Mouse (Mus musculus) hindbrain, embryonic 14.5 days (tissue): ENCODE data around the gene Fry. TPM values are rescaled to one million over a fixed set of nuclear protein-coding genes. Genes with fewer than 3 reads are reported as not detected.

Source experiments
- ATAC-seq: fragments of 200-750 bp; cut with Nextera tagmentation; 2 replicates; pipeline ENCODE4 v1.8.0; 2017; ENCODE audit warnings: moderate number of reproducible peaks, mild to moderate bottlenecking, moderate TSS enrichment, moderate library complexity; ENCODE audit not compliant: low FRiP score
- DNase-seq: peaks from one replicate; pipeline ENCODE4 v3.0.0-alpha.2; 2015; ENCODE audit warnings: low spot score
- H3K27ac ChIP-seq: fragments of 300-500 bp; sonication (generic); 2 replicates; pipeline ENCODE4 v1.5.1; 2014; ENCODE audit warnings: mild to moderate bottlenecking, moderate library complexity
- H3K27me3 ChIP-seq: fragments of 300-500 bp; sonication (generic); 2 replicates; pipeline ENCODE4 v1.6.1; 2014; ENCODE audit warnings: mild to moderate bottlenecking, low read length, mixed read lengths; ENCODE audit not compliant: control insufficient read depth, insufficient read depth
- H3K36me3 ChIP-seq: fragments of 300-500 bp; sonication (generic); replicated peaks from 2 replicates; pipeline ENCODE4 v1.6.1; 2014; ENCODE audit not compliant: control insufficient read depth, insufficient read depth
- H3K4me1 ChIP-seq: fragments of 300-500 bp; sonication (generic); replicated peaks from 2 replicates; pipeline ENCODE4 v1.6.1; 2014; ENCODE audit warnings: antibody characterized with exemption, low read length, mixed read lengths; ENCODE audit not compliant: control insufficient read depth, insufficient read depth
- H3K4me2 ChIP-seq: fragments of 300-500 bp; sonication (generic); replicated peaks from 2 replicates; pipeline ENCODE4 v1.6.1; 2014; ENCODE audit warnings: mild to moderate bottlenecking, moderate library complexity
- H3K4me3 ChIP-seq: fragments of 300-500 bp; sonication (generic); replicated peaks from 2 replicates; pipeline ENCODE4 v1.5.1; 2014; ENCODE audit warnings: mild to moderate bottlenecking, low read length
- H3K9ac ChIP-seq: fragments of 300-500 bp; sonication (generic); 2 replicates; pipeline ENCODE4 v1.6.1; 2014
- H3K9me3 ChIP-seq: fragments of 300-500 bp; sonication (generic); 2 replicates; pipeline ENCODE4 v1.6.1; 2016; ENCODE audit warnings: low read length; ENCODE audit not compliant: control insufficient read depth
- WGBS: fragments of 180-500 bp; shearing (Covaris S2); extraction: QIAGEN DNeasy Blood & Tissue Kit; methylation state at CpG from one replicate; pipeline ENCODE4 v1.1.7; 2014; 5-methylcytosine and 5-hydroxymethylcytosine counted together
- polyA plus RNA-seq: library from polyadenylated mRNA; unstranded; fragments of >200 nt; fragmentation: Nextera tagmentation; extraction: Ambion mirVana; gene quantifications from 2 replicates; pipeline ENCODE4 v1.2.1, GENCODE M21; 2014

The Fry gene
- polyA plus RNA-seq, 1 experiment from 2014 or later, result 66.7 TPM

DNA sequence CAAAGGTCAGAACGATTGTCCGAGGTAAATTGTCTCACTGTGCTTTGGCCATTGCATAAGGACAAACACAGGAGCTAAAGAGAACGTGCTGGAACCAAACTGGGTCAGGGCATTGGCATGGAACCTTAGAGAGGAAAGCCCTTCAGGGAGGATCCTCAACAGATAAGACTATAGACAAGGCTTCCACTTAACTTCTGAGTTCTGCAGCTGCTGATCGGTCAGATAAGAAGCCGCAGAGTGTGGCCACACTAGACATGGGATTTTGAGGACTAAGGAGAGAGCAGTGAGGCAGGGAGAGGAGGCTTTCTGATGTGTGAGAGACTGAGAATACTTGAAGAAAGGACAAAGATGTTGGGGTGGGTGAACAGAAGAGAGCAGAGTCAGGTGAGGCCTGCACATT lies 214.4 kb downstream of the Fry start:
- Histone ChIP-seq H3K4me1 (no peaks in the 10 kb centered on the region), H3K27ac (no peak overlapping the region), H3K27me3 (no peaks in the 10 kb centered on the region), H3K4me3 (no peak overlapping the region), H3K9me3 (no peaks in the 10 kb centered on the region), H3K36me3 (no peaks in the 10 kb centered on the region), H3K4me2 (no peak overlapping the region), H3K9ac (no peak overlapping the region)
- no peak for DNase-seq
- no peak for ATAC-seq
- WGBS, result 66% methylated on average over 5 of the region's 5 CpGs

DNA sequence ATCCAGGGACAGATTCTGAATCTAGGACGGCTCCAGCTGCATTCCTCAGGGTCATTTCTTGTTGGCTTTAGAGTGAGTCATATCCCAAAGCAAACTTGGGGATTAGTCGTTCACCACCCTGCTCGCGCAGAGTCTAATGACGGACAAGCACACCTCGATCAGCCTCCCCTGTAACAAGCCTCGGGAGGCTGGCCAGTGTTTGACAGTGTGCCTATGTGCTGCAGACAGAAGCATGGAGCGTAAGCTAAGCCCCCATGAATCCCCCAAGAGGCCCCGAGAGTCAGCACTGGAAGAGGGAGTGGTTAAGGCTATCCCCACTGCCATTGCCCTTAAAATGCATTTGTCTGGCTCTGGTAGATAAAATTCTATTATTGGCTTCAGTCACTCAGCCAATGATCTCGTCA lies 214.9 kb downstream of the Fry start:
- Histone ChIP-seq H3K4me3 (no peak overlapping the region), H3K36me3 (no peaks in the 10 kb centered on the region), H3K4me1 (no peaks in the 10 kb centered on the region), H3K4me2 (no peak overlapping the region), H3K27me3 (no peaks in the 10 kb centered on the region), H3K27ac (no peak overlapping the region), H3K9me3 (no peaks in the 10 kb centered on the region), H3K9ac (no peak overlapping the region)
- 87% methylated on average over 10 of the region's 10 CpGs for WGBS
- DNase-seq, result no peak
- no peak for ATAC-seq

DNA sequence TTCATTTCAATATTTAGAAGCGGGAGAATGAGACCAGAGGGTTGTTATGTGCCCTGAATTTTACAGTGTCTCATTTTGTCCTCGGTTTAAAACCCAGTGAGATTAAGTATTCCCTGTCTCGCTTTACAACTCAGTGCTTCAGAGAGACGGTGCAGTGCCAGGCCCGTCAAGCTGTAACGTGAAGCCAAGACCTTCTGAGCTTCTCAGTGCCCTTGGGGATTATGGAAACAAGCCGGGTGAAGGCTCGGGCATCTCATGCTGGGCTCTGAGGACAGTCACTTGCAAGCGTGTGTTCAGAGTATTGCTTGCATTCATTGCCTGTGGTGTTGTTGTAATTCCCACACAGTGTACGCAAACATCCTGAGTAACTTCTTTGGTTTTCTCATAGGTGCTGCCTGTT lies 218.0 kb downstream of the Fry start:
- Histone ChIP-seq H3K9ac (no peak overlapping the region), H3K4me1 (no peaks in the 10 kb centered on the region), H3K9me3 (no peaks in the 10 kb centered on the region), H3K36me3 (0 out of 2 replicates have a peak, but pooled peaks cover 5% of the 10 kb centered on the region), H3K27me3 (no peaks in the 10 kb centered on the region), H3K27ac (no peak overlapping the region), H3K4me2 (no peak overlapping the region), H3K4me3 (no peak overlapping the region)
- DNase-seq, result no peak
- ATAC-seq, result no peak
- WGBS, result 72% methylated on average over 10 of the region's 10 CpGs

DNA sequence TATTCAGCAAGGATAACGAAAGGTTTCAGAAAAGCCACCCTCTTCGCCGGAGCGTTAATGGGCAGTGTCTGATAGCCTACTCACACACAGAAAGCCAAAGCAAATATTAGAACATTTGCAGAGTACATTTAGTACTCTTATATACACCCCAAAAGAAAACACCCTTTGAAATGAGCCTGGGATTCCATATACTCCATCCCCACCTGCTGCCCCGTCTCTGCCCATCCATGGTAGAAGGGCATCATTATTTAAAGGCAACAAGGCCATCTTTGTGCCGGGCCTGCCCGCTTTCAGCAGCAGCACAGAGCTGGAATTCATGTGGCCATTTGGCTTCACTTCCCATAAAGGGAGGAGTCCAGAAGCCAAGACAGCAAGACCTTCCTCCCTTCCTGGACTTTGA lies 219.3 kb downstream of the Fry start:
- no peak overlapping the region for H3K4me2 ChIP-seq
- H3K9ac ChIP-seq, result no peak overlapping the region
- H3K27me3 ChIP-seq, result no peaks in the 10 kb centered on the region
- ATAC-seq (no peak), DNase-seq (no peak)
- no peaks in the 10 kb centered on the region for H3K4me1 ChIP-seq
- no peak overlapping the region for H3K4me3 ChIP-seq
- H3K36me3 ChIP-seq, result 0 out of 2 replicates have a peak, but pooled peaks cover 5% of the 10 kb centered on the region
- H3K27ac ChIP-seq, result no peak overlapping the region
- no peaks in the 10 kb centered on the region for H3K9me3 ChIP-seq
- WGBS, result 91% methylated on average over 7 of the region's 7 CpGs

DNA sequence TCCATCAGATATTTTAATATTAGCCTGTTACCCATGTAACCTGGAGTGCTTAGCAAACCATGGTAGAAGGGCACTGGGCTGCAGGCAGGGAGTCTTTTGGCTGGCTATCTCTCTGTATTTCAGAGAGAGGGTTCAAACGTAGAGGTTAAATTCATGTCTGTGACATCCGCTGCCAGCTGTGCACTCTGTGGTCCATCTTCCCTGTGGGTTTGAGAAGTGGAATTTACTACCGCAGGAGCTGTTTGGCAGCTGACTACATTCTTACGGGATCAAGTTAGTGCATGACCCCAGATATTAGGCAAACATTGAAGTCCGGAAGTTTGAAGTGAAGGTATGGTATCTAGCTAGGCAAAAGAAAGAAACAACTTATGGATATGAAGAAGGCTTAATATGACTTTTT lies 222.5 kb downstream of the Fry start:
- peaks cover 15% of the 10 kb centered on the region for H3K36me3 ChIP-seq
- H3K27me3 ChIP-seq, result no peaks in the 10 kb centered on the region
- no peak overlapping the region for H3K9ac ChIP-seq
- H3K9me3 ChIP-seq, result no peaks in the 10 kb centered on the region
- no peak overlapping the region for H3K4me3 ChIP-seq
- H3K4me1 ChIP-seq, result no peaks in the 10 kb centered on the region
- no peak for DNase-seq
- H3K27ac ChIP-seq, result no peak overlapping the region
- H3K4me2 ChIP-seq, result no peak overlapping the region
- ATAC-seq, result no peak
- WGBS, result 80% methylated on average over 5 of the region's 5 CpGs

DNA sequence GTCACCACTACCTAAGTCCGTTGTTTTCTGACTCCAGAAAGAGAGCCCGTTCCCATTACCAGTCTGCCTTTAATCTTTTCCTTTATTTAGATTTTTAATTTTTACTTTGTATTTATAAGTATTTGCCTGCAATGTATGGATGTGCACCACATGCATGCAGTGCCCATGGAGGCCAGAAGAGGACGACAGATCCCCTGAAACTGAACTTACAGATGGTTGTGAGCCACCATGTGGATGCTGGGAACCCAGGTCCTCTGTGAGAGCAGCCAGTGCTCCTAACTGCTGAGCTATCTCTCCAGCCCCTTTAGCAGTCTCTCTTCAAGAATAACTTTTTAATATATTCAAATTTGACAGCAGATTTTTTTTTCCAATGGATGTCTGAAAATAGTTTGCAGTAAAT lies 223.7 kb downstream of the Fry start:
- Histone ChIP-seq H3K9ac (no peak overlapping the region), H3K4me1 (no peaks in the 10 kb centered on the region), H3K4me2 (no peak overlapping the region), H3K36me3 (peaks cover 27% of the 10 kb centered on the region), H3K27me3 (no peaks in the 10 kb centered on the region), H3K9me3 (0 out of 2 replicates have a peak, but pooled peaks cover 3% of the 10 kb centered on the region), H3K4me3 (no peak overlapping the region), H3K27ac (no peak overlapping the region)
- WGBS, result 88% methylated on average over 3 of the region's 3 CpGs
- no peak for DNase-seq
- ATAC-seq, result no peak

DNA sequence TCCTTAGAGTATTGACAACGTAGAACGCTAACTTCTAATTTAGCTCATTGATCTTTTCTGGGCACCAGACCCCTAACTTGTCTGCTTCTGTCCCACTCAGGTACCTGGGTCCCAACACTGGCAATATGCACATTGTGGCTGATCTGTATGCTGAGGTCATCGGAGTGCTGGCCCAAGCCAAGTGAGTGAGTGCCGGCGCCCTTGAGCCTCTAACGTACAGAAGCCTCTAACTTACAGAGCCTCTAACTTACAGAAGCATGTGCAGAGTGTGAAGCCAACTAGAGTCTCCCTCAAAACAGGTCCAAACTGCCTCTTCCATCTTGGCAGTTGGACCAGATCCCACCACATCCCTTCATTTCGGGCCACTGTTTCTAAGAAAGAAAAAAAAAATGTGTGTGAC lies 227.5 kb downstream of the Fry start:
- H3K36me3 ChIP-seq, result peaks cover 39% of the 10 kb centered on the region
- 93% methylated on average over 7 of the region's 7 CpGs for WGBS
- no peak overlapping the region for H3K9ac ChIP-seq
- H3K27me3 ChIP-seq, result no peaks in the 10 kb centered on the region
- H3K27ac ChIP-seq, result no peak overlapping the region
- H3K4me3 ChIP-seq, result no peak overlapping the region
- ATAC-seq, result no peak
- no peak for DNase-seq
- no peak overlapping the region for H3K4me2 ChIP-seq
- 0 out of 2 replicates have a peak, but pooled peaks cover 3% of the 10 kb centered on the region for H3K9me3 ChIP-seq
- H3K4me1 ChIP-seq, result no peaks in the 10 kb centered on the region

DNA sequence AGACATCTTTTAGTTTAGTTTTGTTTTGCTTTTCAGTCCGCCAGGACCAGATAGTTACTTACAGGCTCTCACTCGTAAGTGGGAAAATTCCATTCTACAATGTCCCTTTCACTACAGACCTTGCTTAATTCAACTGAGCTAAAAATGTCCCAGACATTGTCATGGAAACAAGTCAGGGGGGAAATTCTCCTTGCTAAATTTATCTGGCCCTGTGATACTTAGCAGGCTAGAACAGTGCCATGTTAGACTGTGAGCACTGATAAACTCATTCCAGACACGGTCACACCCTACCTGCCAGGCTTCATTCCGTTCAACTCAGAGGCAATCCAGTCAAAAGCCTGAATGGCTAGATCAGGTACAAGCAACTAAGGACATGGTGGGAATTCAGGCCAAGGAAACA lies 227.9 kb downstream of the Fry start:
- 86% methylated on average over 4 of the region's 4 CpGs for WGBS
- Histone ChIP-seq H3K36me3 (peaks cover 35% of the 10 kb centered on the region), H3K9ac (no peak overlapping the region), H3K27me3 (no peaks in the 10 kb centered on the region), H3K4me2 (no peak overlapping the region), H3K4me3 (no peak overlapping the region), H3K9me3 (0 out of 2 replicates have a peak, but pooled peaks cover 3% of the 10 kb centered on the region), H3K4me1 (no peaks in the 10 kb centered on the region), H3K27ac (no peak overlapping the region)
- ATAC-seq (no peak), DNase-seq (no peak)

DNA sequence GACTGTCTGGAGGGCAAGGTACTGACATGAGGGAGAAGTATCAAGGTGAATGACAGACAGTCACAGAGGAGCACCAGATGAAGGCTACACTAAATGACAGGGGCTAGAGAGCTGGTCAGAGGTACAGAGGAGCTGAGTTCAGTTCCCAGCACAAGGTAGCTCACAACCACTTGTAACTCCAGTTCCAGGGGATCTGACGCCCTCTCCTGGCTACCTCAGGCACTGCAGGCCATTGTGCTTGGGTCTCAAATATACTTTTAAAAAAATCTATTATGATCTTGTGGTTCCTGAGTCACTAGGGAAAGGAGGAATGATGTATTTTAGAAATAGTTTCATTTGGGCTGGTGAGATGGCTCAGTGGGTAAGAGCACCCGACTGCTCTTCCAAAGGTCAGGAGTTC lies 229.4 kb downstream of the Fry start:
- ATAC-seq (no peak), DNase-seq (no peak)
- Histone ChIP-seq H3K27ac (no peak overlapping the region), H3K4me1 (no peaks in the 10 kb centered on the region), H3K36me3 (peaks cover 35% of the 10 kb centered on the region), H3K9ac (no peak overlapping the region), H3K4me2 (no peak overlapping the region), H3K9me3 (0 out of 2 replicates have a peak, but pooled peaks cover 3% of the 10 kb centered on the region), H3K4me3 (no peak overlapping the region), H3K27me3 (no peaks in the 10 kb centered on the region)
- 93% methylated on average over 2 of the region's 2 CpGs for WGBS

DNA sequence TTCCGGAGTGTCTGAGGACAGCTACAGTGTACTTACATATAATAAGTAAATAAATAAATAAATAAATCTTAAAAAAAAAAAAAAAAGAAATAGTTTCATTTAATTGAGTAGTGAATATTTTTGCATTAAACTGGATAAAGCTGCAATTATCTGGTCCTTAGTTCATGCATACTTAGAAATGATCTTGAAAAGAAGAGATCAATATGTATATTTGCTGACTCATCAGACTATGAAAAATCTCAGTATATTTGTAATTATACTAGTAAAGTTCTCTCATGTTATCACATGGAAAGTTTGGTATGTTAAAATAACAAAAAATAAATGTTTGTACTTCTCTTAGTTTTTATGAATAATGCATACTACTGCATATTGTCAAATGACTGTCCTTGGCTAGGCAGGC lies 229.9 kb downstream of the Fry start:
- H3K9ac ChIP-seq, result no peak overlapping the region
- no peaks in the 10 kb centered on the region for H3K4me1 ChIP-seq
- DNase-seq (no peak), ATAC-seq (no peak)
- no peak overlapping the region for H3K4me3 ChIP-seq
- no peak overlapping the region for H3K27ac ChIP-seq
- 0 out of 2 replicates have a peak, but pooled peaks cover 3% of the 10 kb centered on the region for H3K9me3 ChIP-seq
- H3K27me3 ChIP-seq, result no peaks in the 10 kb centered on the region
- H3K4me2 ChIP-seq, result no peak overlapping the region
- peaks cover 35% of the 10 kb centered on the region for H3K36me3 ChIP-seq
- no CpG with 5 or more reads among the region's 1 CpGs for WGBS
